Mouse (Mus musculus) limb, embryonic 14.5 days (tissue): ENCODE results near the gene Gjb6. TPM values are rescaled to one million over a fixed set of nuclear protein-coding genes. Genes with fewer than 3 reads are reported as not detected.

Source experiments
- ATAC-seq: fragments of 200-750 bp; cut with Nextera tagmentation; 2 replicates; pipeline ENCODE4 v1.8.0; 2017; ENCODE audit warnings: low read depth, moderate number of reproducible peaks, moderate TSS enrichment; ENCODE audit not compliant: low FRiP score
- DNase-seq: peaks from one replicate; pipeline ENCODE4 v3.0.0-alpha.2; 2015; ENCODE audit warnings: low spot score
- H3K27ac ChIP-seq: fragments of 300-500 bp; sonication (generic); replicated peaks from 2 replicates; pipeline ENCODE4 v1.5.1; 2014; ENCODE audit warnings: low read depth, mild to moderate bottlenecking, low read length, moderate library complexity, mixed read lengths
- H3K27me3 ChIP-seq: fragments of 300-500 bp; sonication (generic); 2 replicates; pipeline ENCODE4 v1.6.1; 2014; ENCODE audit warnings: low read length, mixed read lengths; ENCODE audit not compliant: control insufficient read depth, insufficient read depth
- H3K36me3 ChIP-seq: fragments of 300-500 bp; sonication (generic); 2 replicates; pipeline ENCODE4 v1.6.1; 2014; ENCODE audit warnings: mild to moderate bottlenecking, low read length, moderate library complexity, mixed read lengths; ENCODE audit not compliant: control insufficient read depth, insufficient read depth
- H3K4me1 ChIP-seq: fragments of 300-500 bp; sonication (generic); 2 replicates; pipeline ENCODE4 v1.6.1; 2014; ENCODE audit warnings: antibody characterized with exemption, low read length, mixed read lengths; ENCODE audit not compliant: control insufficient read depth, insufficient read depth
- H3K4me2 ChIP-seq: fragments of 300-500 bp; sonication (generic); replicated peaks from 2 replicates; pipeline ENCODE4 v1.6.1; 2014; ENCODE audit warnings: low read depth, mild to moderate bottlenecking, low read length, moderate library complexity; ENCODE audit not compliant: severe bottlenecking
- H3K4me3 ChIP-seq: fragments of 300-500 bp; sonication (generic); replicated peaks from 2 replicates; pipeline ENCODE4 v1.5.1; 2014; ENCODE audit warnings: low read length
- H3K9ac ChIP-seq: fragments of 300-500 bp; sonication (generic); 2 replicates; pipeline ENCODE4 v1.6.1; 2014; ENCODE audit warnings: mild to moderate bottlenecking, low read depth, low read length, moderate library complexity; ENCODE audit not compliant: severe bottlenecking
- H3K9me3 ChIP-seq: fragments of 300-500 bp; sonication (generic); 2 replicates; pipeline ENCODE4 v1.6.1; 2016; ENCODE audit warnings: low read length; ENCODE audit not compliant: control insufficient read depth
- POLR2A ChIP-seq: fragments of 200-500 bp; IDR thresholded peaks from 2 replicates; pipeline ENCODE4 v1.8.0; 2012; ENCODE audit warnings: inconsistent platforms, mild to moderate bottlenecking, moderate library complexity, borderline replicate concordance; ENCODE audit not compliant: insufficient read depth, insufficient read length; ENCODE audit errors: extremely low read depth
- WGBS: fragments of 180-500 bp; shearing (Covaris S2); extraction: QIAGEN DNeasy Blood & Tissue Kit; methylation state at CpG from one replicate; pipeline ENCODE4 v1.1.7; 2014; 5-methylcytosine and 5-hydroxymethylcytosine counted together
- polyA plus RNA-seq, 2 experiments: library from polyadenylated mRNA; depleted of rRNA in 1 of 2; stranded (reverse) in 1 of 2; unstranded in 1 of 2; fragments of >200 nt; fragmentation: Nextera tagmentation in 1 of 2; extraction: Ambion mirVana in 1 of 2; gene quantifications; 2 replicates each; pipeline versions ENCODE4 v1.2.1 to v1.2.3; 2012 to 2014

Gjb6 gene
- polyA plus RNA-seq, 2 experiments = 31.6 to 62.0 TPM

DNA sequence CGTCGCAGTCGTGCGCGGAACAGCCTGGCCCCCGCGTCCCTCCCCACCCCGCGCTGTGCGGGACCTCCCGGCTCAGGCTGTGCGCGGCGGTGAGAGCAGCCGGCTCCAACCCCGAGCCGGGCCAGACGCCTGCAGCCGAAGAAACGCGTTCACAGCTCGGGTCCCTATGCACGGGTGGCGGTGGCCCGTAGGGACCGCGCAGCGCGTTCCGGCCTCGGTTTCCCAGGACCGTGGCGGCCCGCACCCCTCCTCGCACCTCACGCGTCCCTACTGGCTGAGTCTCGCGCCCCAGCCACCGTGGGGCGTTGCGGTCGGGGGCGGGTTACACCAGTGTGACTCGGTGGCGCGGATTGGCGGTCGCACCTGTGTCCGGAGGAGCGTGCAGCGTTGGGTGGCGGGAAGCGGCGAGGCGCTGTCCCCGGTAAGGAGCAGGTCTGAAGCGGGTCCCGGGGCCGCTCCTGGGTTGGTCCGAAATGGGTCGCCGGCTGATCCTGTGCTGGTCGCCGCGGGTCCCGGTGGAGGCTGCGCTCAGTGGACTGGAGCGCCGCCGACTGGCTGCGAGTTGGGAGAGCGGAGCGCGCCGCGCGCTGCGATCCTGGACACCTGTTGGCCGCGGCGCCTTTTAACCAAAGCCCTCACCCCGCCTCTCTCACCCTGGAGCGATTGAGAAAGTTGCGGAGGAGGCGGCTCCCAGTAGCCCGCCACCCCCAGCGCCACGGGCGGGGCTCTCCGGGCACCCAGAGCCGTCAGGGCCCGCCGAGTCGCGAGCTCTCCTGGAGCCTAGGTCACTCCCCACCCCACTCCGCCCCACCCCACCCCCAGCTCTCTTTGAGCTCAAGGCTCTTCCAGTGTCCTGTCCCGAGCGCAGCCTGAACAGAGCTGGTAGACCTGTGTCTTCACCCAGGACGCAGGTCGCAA lies 29.0 kb downstream of the Gjb6 start, which contains the start of gene Gjb2:
TSS of gene Gjb2 (minus strand) at position 597 of the 918 bp plus-strand sequence.
- peaks cover 53% of the 10 kb centered on the region for H3K27me3 ChIP-seq
- ATAC-seq = peak; percentile 53
- under 1% methylated on average over 72 of the region's 101 CpGs for WGBS

DNA sequence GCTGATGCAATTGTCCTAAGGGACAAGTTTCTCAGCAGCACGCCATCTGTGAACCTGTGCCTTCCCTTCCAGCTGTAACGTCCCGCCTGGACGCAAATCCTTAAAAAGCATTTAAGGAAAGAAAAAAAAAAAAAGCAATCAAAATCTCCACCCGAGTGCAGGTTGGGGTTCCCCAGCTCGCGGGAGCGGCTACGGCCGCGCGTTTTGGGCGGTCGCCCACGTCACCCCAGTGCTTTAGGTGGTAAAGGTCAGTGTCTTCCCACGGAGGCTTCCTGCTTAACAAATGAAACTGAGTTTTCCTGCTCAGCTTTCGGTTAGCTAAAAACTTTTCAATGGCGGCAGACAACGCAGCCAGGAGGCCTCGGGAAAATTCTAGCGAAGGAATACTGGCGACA lies 29.7 kb downstream of the Gjb6 start:
- ATAC-seq (no peak), DNase-seq (no peak)
- 2% methylated on average over 22 of the region's 22 CpGs for WGBS
- Histone ChIP-seq H3K9ac (peak overlapping the region; percentile 58), H3K9me3 (no peaks in the 10 kb centered on the region), H3K27ac (no peak overlapping the region), H3K4me1 (0 out of 2 replicates have a peak, but pooled peaks cover 5% of the 10 kb centered on the region), H3K4me3 (peak overlapping the region; percentile 56), H3K27me3 (peaks cover 53% of the 10 kb centered on the region), H3K36me3 (no peaks in the 10 kb centered on the region), H3K4me2 (peak overlapping the region; percentile 100)
- TF ChIP-seq POLR2A = no peak

More for the DNA sequence above, 29.0 kb downstream of the Gjb6 start, which contains the start of gene Gjb2:
- Histone ChIP-seq H3K9ac (peak within 1 kb of the TSS; percentile 58), H3K4me2 (peak within 1 kb of the TSS; percentile 100), H3K9me3 (no peaks in the 10 kb centered on the region), H3K36me3 (no peaks in the 10 kb centered on the region), H3K4me1 (0 out of 2 replicates have a peak, but pooled peaks cover 3% of the 10 kb centered on the region), H3K27ac (0 out of 2 replicates have a peak within 1 kb of the TSS, but pooled peaks have one; percentile 8), H3K4me3 (peak within 1 kb of the TSS; percentile 56)
- no peak for TF ChIP-seq POLR2A
- peak; percentile 45 for DNase-seq

DNA sequence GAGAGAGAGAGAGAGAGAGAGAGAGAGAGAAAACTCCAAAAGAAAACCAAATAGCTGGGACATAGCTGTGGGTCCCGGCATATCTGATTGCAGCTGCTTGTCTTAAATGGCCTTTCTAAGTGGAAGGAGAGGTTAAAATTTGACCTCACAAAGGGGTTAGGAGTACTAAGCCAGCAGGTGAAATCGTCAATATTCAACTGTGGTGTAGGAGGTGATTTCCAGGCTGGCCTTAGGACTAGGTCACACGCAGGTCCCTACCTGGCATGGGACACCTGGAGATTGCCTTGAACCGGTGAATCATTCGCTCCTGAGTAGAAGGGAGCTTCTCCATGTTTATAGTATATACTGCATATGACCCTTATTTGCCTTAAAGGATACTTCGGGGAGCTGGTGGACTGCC lies 30.3 kb downstream of the Gjb6 start:
- WGBS = 49% methylated on average over 6 of the region's 6 CpGs
- Histone ChIP-seq H3K4me3 (peak overlapping the region; percentile 56), H3K27me3 (peaks cover 53% of the 10 kb centered on the region), H3K9me3 (no peaks in the 10 kb centered on the region), H3K27ac (no peak overlapping the region), H3K4me2 (peak overlapping the region; percentile 100), H3K36me3 (no peaks in the 10 kb centered on the region), H3K9ac (no peak overlapping the region), H3K4me1 (0 out of 2 replicates have a peak, but pooled peaks cover 5% of the 10 kb centered on the region)
- no peak for ATAC-seq
- no peak for DNase-seq
- no peak for TF ChIP-seq POLR2A

DNA sequence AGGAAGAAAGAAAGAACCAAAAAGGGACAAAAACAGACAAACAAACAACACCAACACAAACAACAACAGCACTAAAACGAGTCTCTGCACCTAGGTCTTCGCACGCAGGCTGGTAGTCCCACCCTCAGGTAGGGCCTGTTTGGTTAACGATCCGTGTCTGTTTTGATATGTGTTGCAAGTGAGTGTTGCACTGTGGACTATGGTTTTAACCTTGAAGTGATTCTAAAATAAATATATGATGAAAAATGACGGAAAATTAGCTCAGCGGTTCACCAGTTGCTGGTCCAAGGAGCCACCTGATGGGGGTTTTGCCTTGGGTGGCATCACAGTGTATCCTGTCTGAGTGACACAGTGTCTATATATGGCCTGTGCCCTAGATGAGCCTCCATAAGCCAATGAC lies 31.8 kb downstream of the Gjb6 start:
- no peak for DNase-seq
- no peaks in the 10 kb centered on the region for H3K36me3 ChIP-seq
- no peak overlapping the region for H3K9ac ChIP-seq
- ATAC-seq = no peak
- 0 out of 2 replicates have a peak, but pooled peaks cover 5% of the 10 kb centered on the region for H3K4me1 ChIP-seq
- no peaks in the 10 kb centered on the region for H3K9me3 ChIP-seq
- no peak for TF ChIP-seq POLR2A
- peak overlapping the region; percentile 19 for H3K4me3 ChIP-seq
- H3K4me2 ChIP-seq = no peak overlapping the region
- WGBS = 74% methylated on average over 7 of the region's 7 CpGs
- no peak overlapping the region for H3K27ac ChIP-seq
- H3K27me3 ChIP-seq = peaks cover 44% of the 10 kb centered on the region

DNA sequence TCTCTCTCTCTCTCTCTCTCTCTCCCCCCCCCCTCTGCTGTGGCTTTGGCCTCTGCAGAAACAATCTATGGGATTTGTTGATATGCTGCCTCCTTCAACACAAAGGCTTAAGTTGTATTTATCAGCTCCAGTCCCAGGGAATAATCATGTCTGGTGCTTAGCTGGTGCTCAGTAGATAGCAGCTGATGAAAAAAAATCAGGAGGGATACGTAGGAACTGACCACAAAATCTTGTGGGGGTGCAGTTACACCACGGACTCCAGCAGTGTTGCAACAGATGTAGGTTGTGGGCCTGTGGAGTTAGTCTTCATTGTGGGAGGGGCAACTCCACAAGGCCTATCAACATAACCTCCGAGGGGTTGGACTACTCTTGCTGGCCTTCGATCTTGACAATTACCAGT lies 37.6 kb downstream of the Gjb6 start:
- H3K36me3 ChIP-seq = no peaks in the 10 kb centered on the region
- ATAC-seq = no peak
- H3K4me3 ChIP-seq = no peak overlapping the region
- H3K9me3 ChIP-seq = no peaks in the 10 kb centered on the region
- H3K4me2 ChIP-seq = no peak overlapping the region
- DNase-seq = no peak
- H3K4me1 ChIP-seq = 0 out of 2 replicates have a peak, but pooled peaks cover 2% of the 10 kb centered on the region
- 76% methylated on average over 4 of the region's 4 CpGs for WGBS
- no peak overlapping the region for H3K9ac ChIP-seq
- TF ChIP-seq POLR2A = no peak
- H3K27ac ChIP-seq = no peak overlapping the region
- H3K27me3 ChIP-seq = no peaks in the 10 kb centered on the region
